Mouse (Mus musculus) kidney, postnatal 4 days (tissue): ENCODE measurements at regions not wholly inside any gene's neighbourhood (a gene's known extent, or its start where the extent isn't known, plus 50 kb on each side); places are given as distances from the start of the nearest gene placed in this dataset.

Source experiments
- DNase-seq, 2 experiments: peaks; one replicate each; pipeline ENCODE4 v3.0.0; 2021; ENCODE audit warnings: mixed read lengths in 2 of 2

GRCm38 (mm10) chr1:105074326-105074725 is 282.2 kb downstream of the Rnf152 start:
- peak in 1 of 2 experiments; percentile 9 for DNase-seq

- DNase-seq = no peak
These were observed 285.7 kb downstream of the Rnf152 start for GRCm38 (mm10) chr1:105070661-105071455.

- DNase-seq = peak in 1 of 2 experiments; percentile 5
These were observed 288.6 kb downstream of the Rnf152 start for GRCm38 (mm10) chr1:105067902-105068301.

GRCm38 (mm10) chr1:105067049-105067795 is 289.3 kb downstream of the Rnf152 start:
- DNase-seq = no peak

- DNase-seq = no peak
These were observed 282.4 kb downstream of the Cdh20 start for GRCm38 (mm10) chr1:105050584-105051363.
